ENCODE assay signal across 10 mouse cellular contexts in genomic region chr6:148384111-148384895, GRCm38 (mm10). TPM values are rescaled to one million over a fixed set of nuclear protein-coding genes. Genes with fewer than 3 reads are reported as not detected.
A peak's percentile ranks its signal among the peaks of the same experiment; 100 is the strongest.
DNase-seq lines count a peak whose midpoint lies in the region; ATAC-seq and TF ChIP-seq lines count a peak whose summit lies in the region.
"Had no signal": no experiment of that assay in that cellular context is flagged by ENCODE, and none has a peak within 500 bp of the region (broad histone marks: within the 10 kb centered on the region; RNA-seq: fewer than 3 reads in every experiment).

No protein-coding gene starts in this region.

- no peak overlapping the region for H3K9ac ChIP-seq in stomach, postnatal 0 days (ENCODE audit: low read length)
- H3K9ac ChIP-seq in forebrain, embryonic 16.5 days (replicated peaks; ENCODE audit: low read depth, low read length), result no peak overlapping the region
- H3K9ac ChIP-seq: midbrain, embryonic 15.5 days had no signal

- peak; percentile 17 for DNase-seq in ovary, adult 18-20 months (ENCODE audit: low spot score)
- DNase-seq in ovary, postnatal 10 days (ENCODE audit: low spot score), result no peak
- peak; percentile 77 for DNase-seq in gastrocnemius, postnatal 25 days
- DNase-seq in kidney, postnatal 14 days, result peak; percentile 73
- DNase-seq in stomach, postnatal 0 days (ENCODE audit: low spot score), result no peak
- DNase-seq: cerebellum, postnatal 36 days had no signal

- no peaks in the 10 kb centered on the region for H3K9me3 ChIP-seq in stomach, postnatal 0 days (ENCODE audit: control insufficient read depth, low read length)
- H3K9me3 ChIP-seq in forebrain, embryonic 16.5 days (ENCODE audit: control insufficient read depth, low read length), result no peaks in the 10 kb centered on the region
- H3K9me3 ChIP-seq: midbrain, embryonic 15.5 days had no signal

- WGBS in stomach, postnatal 0 days, result 48% methylated on average over 6 of the region's 6 CpGs
- 69% methylated on average over 6 of the region's 6 CpGs for WGBS in forebrain, embryonic 16.5 days

- H3K4me2 ChIP-seq in stomach, postnatal 0 days (replicated peaks; ENCODE audit: low read depth), result no peak overlapping the region
- no peak overlapping the region for H3K4me2 ChIP-seq in forebrain, embryonic 16.5 days (ENCODE audit: low read length)
- H3K4me2 ChIP-seq: midbrain, embryonic 15.5 days had no signal

- 0 out of 2 replicates have a peak overlapping the region, but pooled peaks have one; percentile 35 for H3K27ac ChIP-seq in stomach, postnatal 0 days (replicated peaks)
- no peak overlapping the region for H3K27ac ChIP-seq in forebrain, embryonic 16.5 days (ENCODE audit: low read length)
- H3K27ac ChIP-seq: midbrain, embryonic 15.5 days had no signal

- H3K4me3 ChIP-seq in stomach, postnatal 0 days (ENCODE audit: low read depth, low read length), result no peak overlapping the region
- no peak overlapping the region for H3K4me3 ChIP-seq in forebrain, embryonic 16.5 days (replicated peaks; ENCODE audit: low read length)
- H3K4me3 ChIP-seq: midbrain, embryonic 15.5 days had no signal

- H3K27me3 ChIP-seq in stomach, postnatal 0 days (ENCODE audit: control insufficient read depth, insufficient read depth, low read length), result no peaks in the 10 kb centered on the region
- H3K27me3 ChIP-seq in forebrain, embryonic 16.5 days (replicated peaks; ENCODE audit: control insufficient read depth, insufficient read depth, low read length), result no peaks in the 10 kb centered on the region
- H3K27me3 ChIP-seq: midbrain, embryonic 15.5 days had no signal

- 0 out of 2 replicates have a peak, but pooled peaks have one; percentile 21 for ATAC-seq in stomach, postnatal 0 days (ENCODE audit: low FRiP score, low TSS enrichment)
- no peak; the same call in 1 of the 2 replicates for ATAC-seq in forebrain, embryonic 16.5 days
- ATAC-seq in granulocyte monocyte progenitor cell, adult 5-6 weeks (replicated peaks; ENCODE audit: poor library complexity, severe bottlenecking), result no peak
- ATAC-seq in megakaryocyte-erythroid progenitor cell, adult 5-6 weeks (replicated peaks; ENCODE audit: low FRiP score, low TSS enrichment, poor library complexity, severe bottlenecking), result no peak
- ATAC-seq: midbrain, embryonic 15.5 days had no signal

- no peaks in the 10 kb centered on the region for H3K36me3 ChIP-seq in stomach, postnatal 0 days (ENCODE audit: control insufficient read depth, insufficient read depth, low read length)
- no peaks in the 10 kb centered on the region for H3K36me3 ChIP-seq in forebrain, embryonic 16.5 days (ENCODE audit: control insufficient read depth, insufficient read depth)
- H3K36me3 ChIP-seq: midbrain, embryonic 15.5 days had no signal

- no peak for TF ChIP-seq EP300 in stomach, postnatal 0 days (optimal IDR thresholded peaks at IDR 0.05)

- no peaks in the 10 kb centered on the region for H3K4me1 ChIP-seq in stomach, postnatal 0 days (replicated peaks; ENCODE audit: control insufficient read depth, insufficient read depth)
- H3K4me1 ChIP-seq in forebrain, embryonic 16.5 days (replicated peaks; ENCODE audit: control insufficient read depth, insufficient read depth, low read length), result peaks cover 6% of the 10 kb centered on the region
- H3K4me1 ChIP-seq: midbrain, embryonic 15.5 days had no signal

- no peak for TF ChIP-seq CTCF in stomach, postnatal 0 days (IDR thresholded peaks at IDR 0.05; ENCODE audit: low read depth)

RNA-seq across cellular contexts. Expression of gene Tmtc1, which starts 59.9 kb away (rescaled TPM):
- total RNA-seq in gastrocnemius, postnatal 25 days (2021), result 10 to 100 TPM; 64.0 to 64.8 TPM
- 0.93 and 0.97 TPM in 2 replicates for polyA plus RNA-seq in stomach, postnatal 0 days (2015; fragmentation: Nextera tagmentation; extraction: Ambion mirVana)
- polyA plus RNA-seq in forebrain, embryonic 16.5 days (2015; fragmentation: Nextera tagmentation; extraction: Ambion mirVana), result 3.9 and 4.0 TPM in 2 replicates
- total RNA-seq in granulocyte monocyte progenitor cell, adult 5-6 weeks (2014; fragmentation: Nextera tagmentation), result not detected in 2 replicates
- total RNA-seq in granulocyte monocyte progenitor cell, adult 5-6 weeks (2017), result not detected in 2 replicates
- total RNA-seq in megakaryocyte-erythroid progenitor cell, adult 5-6 weeks (2014; fragmentation: Nextera tagmentation), result 1.0 TPM in 1 of 2 replicates, not detected in the other
- total RNA-seq in megakaryocyte-erythroid progenitor cell, adult 5-6 weeks (2017), result 0.14 TPM in 1 of 2 replicates, not detected in the other

Comparison
In these comparisons a context has a peak if more than half of its experiments do, and no peak if none do; other contexts are left out.
1. DNase-seq: peak in ovary, adult 18-20 months (single experiment), gastrocnemius, postnatal 25 days (single experiment) and kidney, postnatal 14 days (single experiment); none in ovary, postnatal 10 days (single experiment) and stomach, postnatal 0 days (single experiment).
2. RNA of gene Tmtc1, which starts 59.9 kb away (total RNA-seq): 64.0 to 64.8 TPM in gastrocnemius, postnatal 25 days; 0.14 to 1.0 TPM in megakaryocyte-erythroid progenitor cell, adult 5-6 weeks and not detected in granulocyte monocyte progenitor cell, adult 5-6 weeks; every median in the first group is over 10 times any median in the second.